Mouse (Mus musculus) adrenal gland, postnatal 10 days (tissue): ENCODE results near the gene Gm49450. TPM values are rescaled to one million over a fixed set of nuclear protein-coding genes. Genes with fewer than 3 reads are reported as not detected.

ENCODE experiments used
- DNase-seq: peaks from one replicate; pipeline ENCODE4 v3.0.0; 2021; ENCODE audit warnings: mixed read lengths
- total RNA-seq, 2 experiments: library from RNA; stranded (reverse); gene quantifications; 2 replicates each; pipeline ENCODE4 v1.2.3; 2021

Gene Gm49450
- total RNA-seq, 2 experiments from 2014 or later: not detected

- peak; percentile 71 for DNase-seq
Observed at GRCm38 (mm10) chr15:98891907-98892606, 61.3 kb downstream of the Gm49450 start.

GRCm38 (mm10) chr15:98891198-98891742 lies 62.1 kb downstream of the Gm49450 start:
- no peak for DNase-seq

- no peak for DNase-seq
Observed at GRCm38 (mm10) chr15:98887526-98887925, 65.8 kb downstream of the Gm49450 start.

DNA sequence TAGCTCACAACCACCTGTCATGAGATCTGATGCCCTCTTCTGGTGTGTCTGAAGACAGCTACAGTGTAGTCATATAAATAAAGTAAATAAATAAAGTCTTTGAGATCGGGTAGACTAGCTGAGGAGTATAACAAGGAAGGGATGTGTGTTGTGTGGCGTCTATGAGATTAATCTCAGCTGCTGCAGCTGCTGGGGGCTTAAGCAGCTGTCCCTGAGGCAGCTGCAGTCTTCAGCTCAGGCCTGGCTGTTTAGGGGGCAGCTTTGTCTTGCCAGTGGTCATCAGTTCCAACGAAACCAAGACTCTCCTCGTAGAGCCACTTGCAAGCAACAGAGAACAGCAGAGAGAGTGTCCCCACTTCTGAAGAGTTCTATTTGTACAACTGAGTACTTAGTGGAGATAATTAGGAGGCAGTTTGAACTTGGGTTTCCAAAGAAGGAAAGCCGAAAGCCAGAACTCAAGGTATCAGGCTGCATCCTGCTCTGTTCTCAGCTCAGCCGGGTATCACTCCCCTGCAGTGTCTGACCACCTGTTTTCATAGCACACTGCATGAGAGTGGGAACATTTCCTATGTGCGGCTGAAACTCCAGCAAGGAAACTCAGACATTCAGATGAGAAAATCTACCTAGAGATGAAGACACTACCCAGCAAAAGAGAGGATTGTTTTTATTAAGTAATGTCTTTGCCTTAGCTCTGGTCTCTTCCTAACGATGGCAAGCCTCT lies 66.5 kb downstream of the Gm49450 start:
- no peak for DNase-seq

DNA sequence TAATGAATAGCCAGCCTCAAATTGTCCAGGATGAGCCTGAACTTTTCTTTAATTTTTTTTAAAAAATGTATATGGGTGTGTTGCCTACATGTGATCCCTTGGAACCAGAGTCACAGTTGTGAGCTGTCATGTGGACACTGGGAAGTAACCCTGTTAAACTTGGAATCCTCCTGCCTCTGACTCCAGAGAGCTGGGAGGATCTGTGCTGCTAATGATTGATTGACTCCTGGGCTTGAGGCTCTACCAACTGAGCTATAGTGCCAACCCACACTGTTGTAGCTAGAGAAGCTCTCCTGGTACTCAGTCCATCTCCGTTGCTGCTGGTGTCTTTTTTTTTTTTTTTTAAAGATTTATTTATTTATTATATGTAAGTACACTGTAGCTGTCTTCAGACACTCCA lies 69.2 kb downstream of the Gm49450 start:
- DNase-seq: no peak

DNA sequence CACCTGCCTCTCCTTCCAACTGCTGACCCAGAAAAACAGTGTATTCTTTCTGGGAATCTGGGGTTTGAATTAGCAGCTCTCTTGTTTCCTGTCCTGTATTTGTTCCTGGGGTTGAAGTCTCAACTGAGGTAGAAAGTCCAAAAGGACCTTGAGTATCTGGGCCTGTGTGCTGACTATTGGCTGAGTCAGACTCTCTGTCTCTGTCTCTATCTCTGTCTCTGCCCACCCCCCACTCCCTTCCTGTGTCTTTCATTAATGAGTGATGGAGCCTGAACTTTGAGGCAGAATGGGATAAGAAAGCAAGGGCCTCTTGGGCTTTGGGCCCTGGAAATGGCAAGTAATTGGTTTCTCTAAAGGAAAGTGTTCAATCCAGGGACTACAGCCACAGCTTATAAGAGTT lies 69.7 kb downstream of the Gm49450 start:
- no peak for DNase-seq

Other genes with a start within 250 kb of the Gm49450 start
- under 1 TPM; 0.61 to 0.63 TPM for gene Ccdc65, start 245.3 kb downstream of the Gm49450 start, total RNA-seq
- gene Fkbp11, start 225.4 kb downstream of the Gm49450 start, total RNA-seq: 10 to 100 TPM in 1 of 2 experiments, 1 to 10 TPM in 1; 8.8 to 11.9 TPM
- 10 to 100 TPM; 92.4 to 94.7 TPM for gene Arf3, start 190.3 kb downstream of the Gm49450 start, total RNA-seq
- gene Wnt10b, start 175.4 kb downstream of the Gm49450 start, total RNA-seq: 1 to 10 TPM in 1 of 2 experiments, under 1 TPM in 1; 0.96 to 1.1 TPM
- gene Wnt1, start 163.7 kb downstream of the Gm49450 start, total RNA-seq: under 1 TPM in 1 of 2 experiments, not detected in 1; 0.12 TPM
- under 1 TPM; 0.09 to 0.21 TPM for gene Ddn, start 144.1 kb downstream of the Gm49450 start, total RNA-seq
- 10 to 100 TPM; 65.7 to 71.5 TPM for gene Prkag1, start 122.0 kb downstream of the Gm49450 start, total RNA-seq
- gene Kmt2d, start 82.3 kb downstream of the Gm49450 start, total RNA-seq: 10 to 100 TPM; 47.5 to 64.2 TPM
- 1 to 10 TPM; 2.6 to 4.5 TPM for gene Rhebl1, start 59.0 kb downstream of the Gm49450 start, total RNA-seq
- 1 to 10 TPM; 2.6 to 3.2 TPM for gene Dhh, start 55.0 kb downstream of the Gm49450 start, total RNA-seq
- 10 to 100 TPM; 17.7 to 27.7 TPM for gene Lmbr1l, start 35.3 kb downstream of the Gm49450 start, total RNA-seq
- gene Tuba1b, start 19.0 kb downstream of the Gm49450 start, total RNA-seq: 100 to 1,000 TPM; 329 to 414 TPM
- 100 to 1,000 TPM; 202 to 313 TPM for gene Tuba1a, start 152 bp upstream of the Gm49450 start, total RNA-seq
- 100 to 1,000 TPM; 144 to 176 TPM for gene Tuba1c, start 76.3 kb upstream of the Gm49450 start, total RNA-seq
- 10 to 100 TPM; 24.0 to 59.0 TPM for gene Prph, start 101.6 kb upstream of the Gm49450 start, total RNA-seq
- gene Troap, start 121.0 kb upstream of the Gm49450 start, total RNA-seq: 1 to 10 TPM; 8.2 to 9.8 TPM
- gene C1ql4, start 134.3 kb upstream of the Gm49450 start, total RNA-seq: under 1 TPM in 1 of 2 experiments, not detected in 1; 0.18 TPM
- 10 to 100 TPM; 15.0 to 21.8 TPM for gene Dnajc22, start 139.6 kb upstream of the Gm49450 start, total RNA-seq
- gene Spats2, start 172.4 kb upstream of the Gm49450 start, total RNA-seq: 10 to 100 TPM; 19.2 to 21.5 TPM